Mouse (Mus musculus) effector memory CD4-positive, alpha-beta T cell, adult 5 months (primary cell): ENCODE measurements around the gene Fras1. TPM values are rescaled to one million over a fixed set of nuclear protein-coding genes. Genes with fewer than 3 reads are reported as not detected.

Source experiments
- polyA plus RNA-seq: library from polyadenylated mRNA; unstranded; fragments of 100-300 nt; shearing (Covaris generic); gene quantifications from one replicate; pipeline ENCODE4 v1.2.1, GENCODE M21; 2017

Fras1 gene
- polyA plus RNA-seq: 0.07 TPM

DNA sequence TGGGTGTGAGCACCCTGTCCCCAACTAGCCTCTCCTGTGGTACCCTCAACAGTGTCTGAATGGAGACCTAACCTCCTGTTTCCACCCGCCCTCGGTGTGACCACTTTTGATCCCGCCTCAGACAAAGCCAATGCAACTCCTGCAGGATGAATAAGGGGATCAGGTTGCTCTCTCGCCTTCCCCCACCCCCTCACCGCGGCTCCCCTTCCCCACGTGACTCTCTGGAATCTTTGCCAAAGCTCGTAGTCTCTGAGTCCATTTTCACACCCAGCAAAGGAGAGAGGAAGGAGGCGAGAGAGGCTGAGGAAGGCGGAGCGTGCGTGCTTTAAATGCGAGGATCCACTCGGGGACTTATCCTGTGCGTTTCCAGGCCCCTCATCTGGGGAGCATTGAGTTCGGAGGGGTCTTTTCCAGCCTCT lies at the start of gene Fras1:
Gene Fras1 (plus strand): TSS at position 389 of the 419 bp plus-strand sequence.

DNA sequence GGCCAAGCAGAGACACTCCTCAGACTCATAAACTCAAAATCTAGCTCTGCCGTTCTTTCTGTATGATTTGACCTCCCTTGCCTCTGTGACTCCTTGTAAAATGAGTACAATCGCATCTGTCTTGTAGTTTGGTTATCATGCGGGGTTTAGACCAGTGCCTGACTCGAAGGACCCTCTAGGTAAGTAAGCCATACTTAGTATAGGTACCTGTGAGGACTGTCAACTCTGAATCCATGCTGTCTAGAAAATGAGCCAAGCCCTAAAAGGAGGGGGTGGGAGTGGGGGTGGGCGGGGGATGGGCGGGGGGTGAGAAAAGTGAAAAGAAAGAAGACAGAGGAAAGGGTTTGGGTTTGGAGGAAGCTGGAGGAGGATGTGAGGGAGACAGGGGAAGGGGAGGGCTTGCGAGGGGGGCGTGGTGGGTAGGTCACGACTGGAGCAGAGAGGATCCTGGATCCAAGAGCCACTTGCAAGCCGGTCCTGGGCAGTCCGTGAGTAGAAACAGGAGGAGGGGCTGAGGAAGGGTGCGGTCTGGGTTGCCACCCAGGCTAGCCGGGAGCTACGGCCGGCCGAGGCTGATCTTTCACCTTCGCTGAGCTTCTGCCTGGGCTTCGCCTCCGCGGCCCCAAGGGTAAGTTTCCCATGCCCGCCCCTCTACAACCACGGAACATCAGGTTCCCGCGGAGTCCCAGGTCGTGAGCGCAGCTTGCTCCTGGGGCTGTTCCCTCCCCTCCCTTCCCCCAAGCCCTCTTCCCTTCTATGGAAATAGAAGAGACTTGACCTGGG lies 419.4 kb downstream of the Fras1 start, which contains the start of gene Anxa3:
Gene Anxa3 (plus strand): TSS at position 404 of the 783 bp plus-strand sequence.

Other genes starting within 250 kb of the Fras1 start
- gene Cnot6l, start 209.8 kb upstream of the Fras1 start, polyA plus RNA-seq: 166 TPM
- gene Mrpl1, start 164.5 kb upstream of the Fras1 start, polyA plus RNA-seq: 13.6 TPM